Mouse (Mus musculus): ENCODE measurements at regions not wholly inside any gene's neighbourhood (a gene's known extent, or its start where the extent isn't known, plus 50 kb on each side); places are given as distances from the start of the nearest gene placed in this dataset.

- WGBS, result 62% methylated on average over 2 of the region's 2 CpGs
- no peaks in the 10 kb centered on the region for H3K9me3 ChIP-seq (replicated peaks; ENCODE audit: control insufficient read depth, low read length)
- no peaks in the 10 kb centered on the region for H3K36me3 ChIP-seq (ENCODE audit: control insufficient read depth, insufficient read depth, low read length)
- H3K27ac ChIP-seq (ENCODE audit: low read length), result no peak overlapping the region
- no peaks in the 10 kb centered on the region for H3K4me1 ChIP-seq (ENCODE audit: control insufficient read depth, insufficient read depth, low read length)
- ATAC-seq (ENCODE audit: insufficient read depth, low FRiP score), result no peak
- H3K4me3 ChIP-seq (replicated peaks; ENCODE audit: low read length), result no peak overlapping the region
- no peak overlapping the region for H3K4me2 ChIP-seq (ENCODE audit: low read depth, low read length)
- no peak overlapping the region for H3K9ac ChIP-seq (ENCODE audit: low read length)
- no peaks in the 10 kb centered on the region for H3K27me3 ChIP-seq (ENCODE audit: control insufficient read depth, insufficient read depth, low read length)
Measured at GRCm38 (mm10) chr3:57228400-57228799, 73.4 kb downstream of the Tm4sf1 start.

- no peaks in the 10 kb centered on the region for H3K27me3 ChIP-seq (ENCODE audit: control insufficient read depth, insufficient read depth, low read length)
Measured at GRCm38 (mm10) chr3:57223773-57224172, 78.0 kb downstream of the Tm4sf1 start.

GRCm38 (mm10) chr3:57222318-57222914 lies 79.4 kb downstream of the Tm4sf1 start:
- Histone ChIP-seq H3K4me2 (ENCODE audit: low read depth, low read length) (no peak overlapping the region), H3K27ac (ENCODE audit: low read length) (no peak overlapping the region), H3K4me3 (replicated peaks; ENCODE audit: low read length) (no peak overlapping the region), H3K9me3 (replicated peaks; ENCODE audit: control insufficient read depth, low read length) (no peaks in the 10 kb centered on the region), H3K36me3 (ENCODE audit: control insufficient read depth, insufficient read depth, low read length) (no peaks in the 10 kb centered on the region), H3K4me1 (ENCODE audit: control insufficient read depth, insufficient read depth, low read length) (no peaks in the 10 kb centered on the region), H3K27me3 (ENCODE audit: control insufficient read depth, insufficient read depth, low read length) (no peaks in the 10 kb centered on the region), H3K9ac (ENCODE audit: low read length) (no peak overlapping the region)
- WGBS, result 77% methylated on average over 3 of the region's 3 CpGs
- ATAC-seq (ENCODE audit: insufficient read depth, low FRiP score), result no peak

More at GRCm38 (mm10) chr3:57223773-57224172, 78.0 kb downstream of the Tm4sf1 start:
- 75% methylated on average over 2 of the region's 2 CpGs for WGBS
- no peak for ATAC-seq (ENCODE audit: insufficient read depth, low FRiP score)
- Histone ChIP-seq H3K9me3 (replicated peaks; ENCODE audit: control insufficient read depth, low read length) (no peaks in the 10 kb centered on the region), H3K27ac (ENCODE audit: low read length) (no peak overlapping the region), H3K9ac (ENCODE audit: low read length) (no peak overlapping the region), H3K36me3 (ENCODE audit: control insufficient read depth, insufficient read depth, low read length) (no peaks in the 10 kb centered on the region), H3K4me1 (ENCODE audit: control insufficient read depth, insufficient read depth, low read length) (no peaks in the 10 kb centered on the region), H3K4me2 (ENCODE audit: low read depth, low read length) (no peak overlapping the region), H3K4me3 (replicated peaks; ENCODE audit: low read length) (no peak overlapping the region)

- Histone ChIP-seq H3K4me3 (replicated peaks; ENCODE audit: low read length) (no peak overlapping the region), H3K27me3 (ENCODE audit: control insufficient read depth, insufficient read depth, low read length) (no peaks in the 10 kb centered on the region), H3K27ac (ENCODE audit: low read length) (no peak overlapping the region), H3K4me2 (ENCODE audit: low read depth, low read length) (no peak overlapping the region), H3K36me3 (ENCODE audit: control insufficient read depth, insufficient read depth, low read length) (no peaks in the 10 kb centered on the region), H3K9ac (ENCODE audit: low read length) (no peak overlapping the region), H3K4me1 (ENCODE audit: control insufficient read depth, insufficient read depth, low read length) (no peaks in the 10 kb centered on the region), H3K9me3 (replicated peaks; ENCODE audit: control insufficient read depth, low read length) (no peaks in the 10 kb centered on the region)
- ATAC-seq (ENCODE audit: insufficient read depth, low FRiP score), result no peak
- 65% methylated on average over 3 of the region's 3 CpGs for WGBS
Measured at GRCm38 (mm10) chr3:57218431-57218830, 83.4 kb downstream of the Tm4sf1 start.

GRCm38 (mm10) chr3:57204066-57204723 lies 97.6 kb downstream of the Tm4sf1 start:
- Histone ChIP-seq H3K4me1 (ENCODE audit: control insufficient read depth, insufficient read depth, low read length) (no peaks in the 10 kb centered on the region), H3K4me3 (replicated peaks; ENCODE audit: low read length) (no peak overlapping the region), H3K36me3 (ENCODE audit: control insufficient read depth, insufficient read depth, low read length) (no peaks in the 10 kb centered on the region), H3K9ac (ENCODE audit: low read length) (no peak overlapping the region), H3K4me2 (ENCODE audit: low read depth, low read length) (no peak overlapping the region), H3K27me3 (ENCODE audit: control insufficient read depth, insufficient read depth, low read length) (no peaks in the 10 kb centered on the region), H3K27ac (ENCODE audit: low read length) (no peak overlapping the region), H3K9me3 (replicated peaks; ENCODE audit: control insufficient read depth, low read length) (no peaks in the 10 kb centered on the region)
- no peak for ATAC-seq (ENCODE audit: insufficient read depth, low FRiP score)
- WGBS, result 22% methylated on average over 3 of the region's 3 CpGs

GRCm38 (mm10) chr3:57203418-57203817 lies 98.4 kb downstream of the Tm4sf1 start:
- H3K27me3 ChIP-seq (ENCODE audit: control insufficient read depth, insufficient read depth, low read length), result no peaks in the 10 kb centered on the region
- no peaks in the 10 kb centered on the region for H3K9me3 ChIP-seq (replicated peaks; ENCODE audit: control insufficient read depth, low read length)
- no peak overlapping the region for H3K9ac ChIP-seq (ENCODE audit: low read length)
- H3K27ac ChIP-seq (ENCODE audit: low read length), result no peak overlapping the region
- no peak overlapping the region for H3K4me2 ChIP-seq (ENCODE audit: low read depth, low read length)
- H3K4me1 ChIP-seq (ENCODE audit: control insufficient read depth, insufficient read depth, low read length), result no peaks in the 10 kb centered on the region
- WGBS, result 80% methylated on average over 4 of the region's 4 CpGs
- H3K36me3 ChIP-seq (ENCODE audit: control insufficient read depth, insufficient read depth, low read length), result no peaks in the 10 kb centered on the region
- no peak overlapping the region for H3K4me3 ChIP-seq (replicated peaks; ENCODE audit: low read length)
- no peak for ATAC-seq (ENCODE audit: insufficient read depth, low FRiP score)

- Histone ChIP-seq H3K36me3 (ENCODE audit: control insufficient read depth, insufficient read depth, low read length) (no peaks in the 10 kb centered on the region), H3K9ac (ENCODE audit: low read length) (no peak overlapping the region), H3K9me3 (replicated peaks; ENCODE audit: control insufficient read depth, low read length) (no peaks in the 10 kb centered on the region), H3K27me3 (ENCODE audit: control insufficient read depth, insufficient read depth, low read length) (no peaks in the 10 kb centered on the region), H3K27ac (ENCODE audit: low read length) (no peak overlapping the region), H3K4me1 (ENCODE audit: control insufficient read depth, insufficient read depth, low read length) (no peaks in the 10 kb centered on the region), H3K4me3 (replicated peaks; ENCODE audit: low read length) (no peak overlapping the region), H3K4me2 (ENCODE audit: low read depth, low read length) (no peak overlapping the region)
- WGBS, result 44% methylated on average over 4 of the region's 4 CpGs
- ATAC-seq (ENCODE audit: insufficient read depth, low FRiP score), result no peak
Measured at GRCm38 (mm10) chr3:57181587-57181986, 120.2 kb downstream of the Tm4sf1 start.

GRCm38 (mm10) chr3:57153177-57153948 lies 148.4 kb downstream of the Tm4sf1 start:
- 65% methylated on average over 4 of the region's 4 CpGs for WGBS
- Histone ChIP-seq H3K27ac (ENCODE audit: low read length) (no peak overlapping the region), H3K27me3 (ENCODE audit: control insufficient read depth, insufficient read depth, low read length) (no peaks in the 10 kb centered on the region), H3K9ac (ENCODE audit: low read length) (no peak overlapping the region), H3K4me1 (ENCODE audit: control insufficient read depth, insufficient read depth, low read length) (no peaks in the 10 kb centered on the region), H3K36me3 (ENCODE audit: control insufficient read depth, insufficient read depth, low read length) (no peaks in the 10 kb centered on the region), H3K4me2 (ENCODE audit: low read depth, low read length) (no peak overlapping the region), H3K4me3 (replicated peaks; ENCODE audit: low read length) (no peak overlapping the region), H3K9me3 (replicated peaks; ENCODE audit: control insufficient read depth, low read length) (no peaks in the 10 kb centered on the region)
- no peak for ATAC-seq (ENCODE audit: insufficient read depth, low FRiP score)

GRCm38 (mm10) chr3:57149156-57149555 lies 152.6 kb downstream of the Tm4sf1 start:
- WGBS, result 70% methylated on average over 3 of the region's 3 CpGs
- Histone ChIP-seq H3K4me2 (ENCODE audit: low read depth, low read length) (no peak overlapping the region), H3K4me1 (ENCODE audit: control insufficient read depth, insufficient read depth, low read length) (no peaks in the 10 kb centered on the region), H3K9ac (ENCODE audit: low read length) (no peak overlapping the region), H3K9me3 (replicated peaks; ENCODE audit: control insufficient read depth, low read length) (no peaks in the 10 kb centered on the region), H3K27ac (ENCODE audit: low read length) (no peak overlapping the region), H3K4me3 (replicated peaks; ENCODE audit: low read length) (no peak overlapping the region), H3K36me3 (ENCODE audit: control insufficient read depth, insufficient read depth, low read length) (no peaks in the 10 kb centered on the region), H3K27me3 (ENCODE audit: control insufficient read depth, insufficient read depth, low read length) (no peaks in the 10 kb centered on the region)
- ATAC-seq (ENCODE audit: insufficient read depth, low FRiP score), result no peak

Measured in stomach, embryonic 16.5 days (tissue).